Mouse (Mus musculus) spleen, adult 2 months (tissue): ENCODE results near the gene Grin2d. TPM values are rescaled to one million over a fixed set of nuclear protein-coding genes. Genes with fewer than 3 reads are reported as not detected.
"Not testable (repeated sequence)": the region's sequence is repeated elsewhere in the genome, so short reads cannot be mapped to it uniquely, and the experiment has no call there.

Experiments
- DNase-seq, 2 experiments: peaks; one replicate each; pipeline versions ENCODE4 v3.0.0 to v3.0.0-alpha.2; 2012 to 2021; ENCODE audit warnings: low spot score in 2 of 2, low read depth in 1 of 2
- H3K27ac ChIP-seq: fragments of 200-500 bp; 2 replicates; pipeline ENCODE4 v1.5.1; 2012; ENCODE audit warnings: low read length, inconsistent platforms; ENCODE audit not compliant: insufficient read depth
- H3K27me3 ChIP-seq: fragments of 200-500 bp; 2 replicates; pipeline ENCODE4 v1.6.1; 2012; ENCODE audit warnings: mild to moderate bottlenecking, moderate library complexity, low read length, inconsistent platforms; ENCODE audit not compliant: control insufficient read depth, insufficient read depth
- H3K36me3 ChIP-seq: fragments of 200-500 bp; 2 replicates; pipeline ENCODE4 v1.6.1; 2012; ENCODE audit warnings: mild to moderate bottlenecking, low read length, inconsistent platforms; ENCODE audit not compliant: control insufficient read depth, insufficient read depth
- H3K4me1 ChIP-seq: fragments of 200-500 bp; 2 replicates; pipeline ENCODE4 v1.6.1; 2011; ENCODE audit warnings: inconsistent platforms; ENCODE audit not compliant: control insufficient read depth, insufficient read depth, insufficient read length
- H3K4me3 ChIP-seq: fragments of 200-500 bp; 2 replicates; pipeline ENCODE4 v1.5.1; 2011; ENCODE audit warnings: mild to moderate bottlenecking, inconsistent platforms; ENCODE audit not compliant: insufficient read depth, insufficient read length; ENCODE audit errors: extremely low read depth
- CTCF ChIP-seq: fragments of 200-500 bp; IDR thresholded peaks from 2 replicates; pipeline ENCODE4 v1.5.1; 2011; ENCODE audit warnings: mild to moderate bottlenecking, inconsistent platforms; ENCODE audit not compliant: insufficient read depth, insufficient read length, insufficient replicate concordance; ENCODE audit errors: extremely low read depth
- POLR2A ChIP-seq: fragments of 200-500 bp; IDR thresholded peaks from 2 replicates; pipeline ENCODE4 v1.6.1; 2011; ENCODE audit warnings: low read depth, low read length, inconsistent platforms
- WGBS: fragments of 180-500 bp; shearing (Covaris S2); methylation state at CpG from one replicate; pipeline ENCODE4 v1.1.7; 2018; 5-methylcytosine and 5-hydroxymethylcytosine counted together
- polyA plus RNA-seq: library from polyadenylated mRNA; depleted of rRNA; stranded (reverse); fragments of >200 nt; gene quantifications from 2 replicates; pipeline ENCODE4 v1.2.3, GENCODE M21; 2012; rRNA removed

The Grin2d gene
- polyA plus RNA-seq = 0.68 and 1.2 TPM in 2 replicates

DNA sequence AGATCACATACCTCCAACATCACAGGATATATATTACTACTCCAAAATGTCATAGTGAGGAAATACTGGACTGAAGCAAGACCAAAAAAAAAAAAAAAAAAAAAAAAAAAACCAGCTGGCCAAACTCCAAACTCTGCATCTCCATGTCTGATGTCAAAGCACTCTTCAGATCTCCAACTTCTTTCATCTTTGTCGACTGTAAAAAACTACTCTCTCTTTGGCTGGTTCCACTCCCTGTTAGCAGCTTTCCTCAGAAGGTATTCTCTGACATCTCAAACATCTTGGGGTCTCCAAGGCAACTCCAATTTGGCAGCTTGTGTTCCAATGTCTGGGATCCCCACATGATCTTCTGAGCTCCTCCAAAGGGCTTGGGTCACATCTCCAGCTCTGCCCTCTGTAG, at the start of gene Grin2d:
Gene Grin2d (minus strand): TSS at position 101 of the 400 bp plus-strand sequence.
- 75% methylated on average over 1 of the region's 1 CpGs for WGBS
- H3K4me1 ChIP-seq, DNase-seq, H3K4me3 ChIP-seq, H3K27ac ChIP-seq, H3K27me3 ChIP-seq: not testable (repeated sequence)
- peaks cover 45% of the 10 kb centered on the region for H3K36me3 ChIP-seq

DNA sequence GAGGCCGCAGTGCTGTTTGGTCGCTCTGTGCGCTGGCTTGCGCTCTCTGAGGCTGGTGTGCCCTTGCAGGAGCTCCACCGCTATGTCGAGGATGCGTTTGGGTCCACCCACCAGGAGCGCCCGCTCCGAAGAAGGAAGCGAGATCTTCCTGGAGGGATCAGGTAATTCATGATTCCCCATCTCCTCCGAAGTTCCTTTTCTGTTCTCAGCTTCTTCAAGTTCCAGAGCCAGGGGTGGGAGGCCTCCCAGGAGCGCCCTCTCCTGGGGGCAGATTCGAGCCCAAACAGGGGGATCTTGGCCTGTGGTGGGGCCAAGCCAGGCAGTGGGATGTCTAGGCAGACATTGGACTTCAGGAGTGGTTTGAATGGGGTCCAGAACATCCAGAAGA, 46.2 kb upstream of the Grin2d start:
- 20% methylated on average over 14 of the region's 14 CpGs for WGBS
- Histone ChIP-seq H3K4me1 (peaks cover 23% of the 10 kb centered on the region), H3K4me3 (peak overlapping the region; percentile 50; the same call in 1 of the 2 replicates), H3K27ac (peak overlapping the region; percentile 98), H3K27me3 (no peaks in the 10 kb centered on the region), H3K36me3 (no peaks in the 10 kb centered on the region)
- peak in 1 of 2 experiments; percentile 59 for DNase-seq
- no peak for TF ChIP-seq POLR2A
- TF ChIP-seq CTCF = peak; percentile 28; the same call in 1 of the 2 replicates

DNA sequence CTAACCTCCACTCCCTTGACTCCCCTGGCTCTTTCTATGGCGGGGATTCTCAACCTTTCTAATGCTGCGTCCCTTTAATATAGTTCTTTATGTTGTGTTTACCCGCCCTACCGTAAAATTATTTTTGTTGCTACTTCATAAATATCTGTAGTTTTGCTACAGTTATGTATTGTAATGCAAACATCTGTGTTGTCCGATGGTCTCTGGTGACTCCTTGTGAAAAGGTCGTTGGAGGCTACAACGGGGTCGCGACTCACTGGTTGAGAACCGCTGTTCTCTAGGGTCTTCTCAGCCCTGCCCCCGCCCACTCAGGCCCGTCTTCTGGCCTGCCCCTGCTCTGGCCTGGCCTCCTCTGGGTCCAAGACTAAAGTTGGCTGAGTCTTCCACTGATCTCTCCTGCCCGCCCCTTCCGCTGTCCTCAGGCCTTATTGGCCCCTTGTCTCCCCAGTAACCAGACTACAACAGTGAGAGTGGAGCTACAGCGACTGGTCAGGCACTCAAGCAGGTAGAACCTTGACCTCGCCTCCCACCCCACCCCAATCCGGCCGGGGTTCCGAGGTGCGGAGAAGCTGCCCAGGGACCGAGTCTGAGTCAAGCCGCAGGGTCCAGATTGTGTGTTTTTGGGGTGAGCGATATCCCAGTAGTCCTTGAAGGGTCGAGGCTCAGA, 45.7 kb upstream of the Grin2d start, which contains the start of gene Ccdc114:
Gene Ccdc114 (plus strand): TSS at position 311 of the 667 bp plus-strand sequence.
- WGBS = 7% methylated on average over 24 of the region's 24 CpGs
- peak; percentile 41 to 60 for DNase-seq
- H3K27me3 ChIP-seq = no peaks in the 10 kb centered on the region
- H3K4me1 ChIP-seq = peaks cover 28% of the 10 kb centered on the region
- H3K4me3 ChIP-seq = peak within 1 kb of the TSS; percentile 65
- peaks cover 3% of the 10 kb centered on the region for H3K36me3 ChIP-seq
- peak within 1 kb of the TSS; percentile 98 for H3K27ac ChIP-seq
- TF ChIP-seq CTCF (no peak), POLR2A (peak; percentile 39)

DNA sequence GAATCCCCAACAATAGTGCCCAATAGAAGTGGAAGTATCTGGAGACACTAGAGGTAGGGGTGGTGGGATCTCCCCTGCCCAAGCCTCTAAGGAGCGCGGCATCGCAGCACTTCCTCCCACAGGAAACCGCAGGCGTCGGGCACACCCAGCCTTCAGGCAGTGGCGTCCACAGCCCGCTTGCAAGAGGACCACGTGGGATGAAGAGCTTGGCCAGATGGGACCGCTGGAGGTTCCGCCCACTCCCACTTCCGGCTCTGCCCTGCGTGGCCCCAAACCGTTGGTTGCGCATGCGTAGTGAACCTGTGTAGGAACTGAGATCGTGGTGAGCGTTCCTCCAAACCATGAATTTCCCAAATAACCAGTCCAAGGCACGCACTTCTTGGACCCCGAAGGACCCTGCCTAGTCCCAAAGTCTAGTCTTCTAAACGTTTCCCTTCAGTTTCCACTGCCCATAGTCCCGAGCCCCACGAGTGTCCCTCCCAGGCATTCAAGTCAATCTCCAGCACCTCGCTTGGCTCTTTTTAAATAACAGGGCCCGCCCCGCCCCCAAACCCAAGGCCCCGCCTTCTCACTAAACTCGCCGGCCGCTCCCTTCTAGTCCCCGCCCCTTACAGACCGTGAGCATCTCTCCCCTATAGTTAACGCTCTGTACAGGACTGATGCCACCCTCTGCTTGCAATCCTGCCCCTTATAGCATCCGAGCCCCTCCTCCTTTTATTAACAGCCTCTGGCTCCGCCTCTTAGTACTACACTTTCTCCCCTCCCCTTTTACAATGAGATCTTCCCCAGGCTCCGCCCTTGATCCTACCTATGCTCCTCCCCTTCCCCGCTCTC, 45.0 kb upstream of the Grin2d start:
- Histone ChIP-seq H3K4me3 (peak overlapping the region; percentile 65), H3K4me1 (peaks cover 28% of the 10 kb centered on the region), H3K36me3 (peaks cover 3% of the 10 kb centered on the region), H3K27ac (peak overlapping the region; percentile 98), H3K27me3 (no peaks in the 10 kb centered on the region)
- DNase-seq = peak; percentile 96 to 97
- under 1% methylated on average over 37 of the region's 37 CpGs for WGBS
- TF ChIP-seq CTCF (no peak), POLR2A (peak; percentile 95)

DNA sequence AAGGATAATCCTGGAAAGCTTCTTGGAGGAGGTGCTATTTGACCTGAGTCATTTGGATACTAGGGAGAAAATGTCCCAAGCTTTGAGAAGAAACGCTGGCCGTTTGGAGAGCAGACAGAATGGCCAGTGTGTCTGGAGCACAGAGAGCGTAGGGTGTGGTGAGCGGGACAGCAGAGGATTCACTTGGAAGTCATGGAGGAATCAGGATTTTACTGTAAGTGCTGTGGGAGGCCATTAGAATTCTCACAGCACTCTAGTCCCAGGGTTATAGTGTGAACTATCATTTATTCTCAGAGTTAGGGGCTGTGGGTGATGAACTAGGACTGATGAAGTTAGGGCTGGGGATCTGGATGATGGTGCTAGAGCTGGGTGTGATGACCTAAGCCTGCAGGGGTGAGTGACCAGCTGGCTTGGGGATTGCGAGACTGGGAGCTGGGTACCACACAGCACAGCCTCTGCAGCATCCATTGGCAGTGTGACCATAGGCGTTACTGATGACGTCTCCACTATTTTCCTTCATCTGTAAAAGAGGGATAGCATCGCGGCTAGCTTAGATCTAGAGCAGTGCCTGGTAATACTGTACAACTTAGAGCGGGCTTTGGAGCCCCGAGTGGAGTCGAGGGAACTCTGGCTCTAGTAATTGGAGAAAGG, 43.9 kb upstream of the Grin2d start:
- 48% methylated on average over 12 of the region's 12 CpGs for WGBS
- Histone ChIP-seq H3K27me3 (no peaks in the 10 kb centered on the region), H3K36me3 (peaks cover 7% of the 10 kb centered on the region), H3K27ac (peak overlapping the region; percentile 93), H3K4me3 (peak overlapping the region; percentile 32; the same call in 1 of the 2 replicates), H3K4me1 (peaks cover 36% of the 10 kb centered on the region)
- DNase-seq = no peak
- TF ChIP-seq CTCF (no peak), POLR2A (no peak)

DNA sequence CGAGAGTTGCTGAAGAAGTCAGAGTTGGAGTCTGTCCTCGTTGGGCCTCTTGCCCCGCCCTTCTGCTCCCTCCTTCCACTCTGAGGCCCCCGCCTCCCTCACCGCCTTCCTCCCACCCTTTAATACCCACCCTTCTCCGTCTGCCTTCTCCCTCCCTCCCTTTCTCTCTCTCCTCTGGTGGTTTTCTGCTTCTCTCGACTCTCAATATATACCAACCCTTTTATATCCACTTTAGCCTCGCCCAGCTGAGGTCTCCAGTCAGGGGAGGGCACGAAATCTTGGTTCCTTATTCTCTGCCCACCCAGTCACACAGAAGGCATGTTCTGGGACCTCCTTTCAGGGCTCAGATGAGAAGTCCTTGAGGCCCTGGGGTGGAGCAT, 43.1 kb upstream of the Grin2d start, which contains the start of gene Emp3:
Gene Emp3 (minus strand): TSS at position 163 of the 380 bp plus-strand sequence.
- peaks cover 39% of the 10 kb centered on the region for H3K4me1 ChIP-seq
- TF ChIP-seq POLR2A (no peak; the same call in none of the 2 replicates), CTCF (no peak)
- peaks cover 7% of the 10 kb centered on the region for H3K36me3 ChIP-seq
- H3K27me3 ChIP-seq = no peaks in the 10 kb centered on the region
- DNase-seq = peak; percentile 66 to 69
- peak within 1 kb of the TSS; percentile 72 for H3K4me3 ChIP-seq
- 0% methylated on average over 9 of the region's 9 CpGs for WGBS
- peak within 1 kb of the TSS; percentile 93 for H3K27ac ChIP-seq
